Mouse (Mus musculus): ENCODE data around the gene Ttll8. TPM values are rescaled to one million over a fixed set of nuclear protein-coding genes. Genes with fewer than 3 reads are reported as not detected.

Ttll8 gene
- polyA plus RNA-seq, 1 experiment from 2014 or later, result not detected

- H3K4me1 ChIP-seq (replicated peaks), result peaks cover 25% of the 10 kb centered on the region
These were observed 90.5 kb downstream of the Ttll8 start for GRCm38 (mm10) chr15:88863695-88864231.

GRCm38 (mm10) chr15:88862881-88863694, 91.1 kb downstream of the Ttll8 start:
- WGBS, result under 1% methylated on average over 98 of the region's 98 CpGs
- Histone ChIP-seq H3K9ac (replicated peaks) (peak overlapping the region; percentile 91), H3K27me3 (no peaks in the 10 kb centered on the region), H3K4me2 (replicated peaks) (peak overlapping the region; percentile 85), H3K36me3 (peaks cover 32% of the 10 kb centered on the region), H3K4me1 (replicated peaks) (peaks cover 25% of the 10 kb centered on the region), H3K9me3 (no peaks in the 10 kb centered on the region), H3K27ac (peak overlapping the region; percentile 98), H3K4me3 (replicated peaks) (peak overlapping the region; percentile 86)
- peak; percentile 1 for ATAC-seq

More at GRCm38 (mm10) chr15:88863695-88864231, 90.5 kb downstream of the Ttll8 start:
- no peaks in the 10 kb centered on the region for H3K27me3 ChIP-seq
- WGBS, result under 1% methylated on average over 36 of the region's 39 CpGs
- H3K4me3 ChIP-seq (replicated peaks), result peak overlapping the region; percentile 86
- H3K9me3 ChIP-seq, result no peaks in the 10 kb centered on the region
- H3K36me3 ChIP-seq, result peaks cover 35% of the 10 kb centered on the region
- H3K4me2 ChIP-seq (replicated peaks), result peak overlapping the region; percentile 85
- peak overlapping the region; percentile 91 for H3K9ac ChIP-seq (replicated peaks)
- peak; percentile 70 for ATAC-seq
- peak overlapping the region; percentile 98 for H3K27ac ChIP-seq

- ATAC-seq, result peak; percentile 85
- H3K4me1 ChIP-seq (replicated peaks), result peaks cover 25% of the 10 kb centered on the region
- H3K4me3 ChIP-seq (replicated peaks), result peak within 1 kb of the TSS; percentile 86
- under 1% methylated on average over 107 of the region's 107 CpGs for WGBS
- peaks cover 28% of the 10 kb centered on the region for H3K36me3 ChIP-seq
- no peaks in the 10 kb centered on the region for H3K9me3 ChIP-seq
- H3K27ac ChIP-seq, result peak within 1 kb of the TSS; percentile 98
- H3K4me2 ChIP-seq (replicated peaks), result peak within 1 kb of the TSS; percentile 85
- peak within 1 kb of the TSS; percentile 91 for H3K9ac ChIP-seq (replicated peaks)
- H3K27me3 ChIP-seq, result no peaks in the 10 kb centered on the region
These were observed 92.2 kb downstream of the Ttll8 start, which contains the start of gene Pim3 for GRCm38 (mm10) chr15:88861772-88862622. Pim3 (plus strand) TSS chr15:88862186.

- peaks cover 22% of the 10 kb centered on the region for H3K4me1 ChIP-seq (replicated peaks)
- H3K27me3 ChIP-seq, result no peaks in the 10 kb centered on the region
- no peak for ATAC-seq
- H3K9ac ChIP-seq (replicated peaks), result no peak overlapping the region
- H3K27ac ChIP-seq, result no peak overlapping the region
- 94% methylated on average over 3 of the region's 3 CpGs for WGBS
- H3K4me3 ChIP-seq (replicated peaks), result no peak overlapping the region
- H3K9me3 ChIP-seq, result no peaks in the 10 kb centered on the region
- peaks cover 16% of the 10 kb centered on the region for H3K36me3 ChIP-seq
- no peak overlapping the region for H3K4me2 ChIP-seq (replicated peaks)
These were observed 93.4 kb downstream of the Ttll8 start for GRCm38 (mm10) chr15:88860781-88861180.

GRCm38 (mm10) chr15:88859206-88859970, 94.8 kb downstream of the Ttll8 start:
- no peak overlapping the region for H3K27ac ChIP-seq
- H3K9me3 ChIP-seq, result no peaks in the 10 kb centered on the region
- H3K36me3 ChIP-seq, result peaks cover 2% of the 10 kb centered on the region
- H3K4me1 ChIP-seq (replicated peaks), result peaks cover 16% of the 10 kb centered on the region
- no peak overlapping the region for H3K4me2 ChIP-seq (replicated peaks)
- no peak overlapping the region for H3K9ac ChIP-seq (replicated peaks)
- WGBS, result 69% methylated on average over 8 of the region's 8 CpGs
- no peak overlapping the region for H3K4me3 ChIP-seq (replicated peaks)
- ATAC-seq, result no peak
- no peaks in the 10 kb centered on the region for H3K27me3 ChIP-seq

GRCm38 (mm10) chr15:88858707-88859106, 95.5 kb downstream of the Ttll8 start:
- WGBS, result 74% methylated on average over 2 of the region's 2 CpGs
- ATAC-seq, result no peak
- Histone ChIP-seq H3K27me3 (no peaks in the 10 kb centered on the region), H3K4me1 (replicated peaks) (peaks cover 13% of the 10 kb centered on the region), H3K9me3 (no peaks in the 10 kb centered on the region), H3K4me2 (replicated peaks) (no peak overlapping the region), H3K36me3 (no peaks in the 10 kb centered on the region), H3K27ac (no peak overlapping the region), H3K4me3 (replicated peaks) (no peak overlapping the region), H3K9ac (replicated peaks) (no peak overlapping the region)

GRCm38 (mm10) chr15:88858141-88858541, 96.1 kb downstream of the Ttll8 start:
- Histone ChIP-seq H3K9me3 (no peaks in the 10 kb centered on the region), H3K27me3 (no peaks in the 10 kb centered on the region), H3K4me3 (replicated peaks) (no peak overlapping the region), H3K4me1 (replicated peaks) (peaks cover 13% of the 10 kb centered on the region), H3K4me2 (replicated peaks) (no peak overlapping the region), H3K36me3 (no peaks in the 10 kb centered on the region), H3K27ac (no peak overlapping the region), H3K9ac (replicated peaks) (no peak overlapping the region)
- 88% methylated on average over 3 of the region's 3 CpGs for WGBS
- ATAC-seq, result no peak

- no peak for ATAC-seq
- Histone ChIP-seq H3K4me2 (replicated peaks) (no peak overlapping the region), H3K9me3 (no peaks in the 10 kb centered on the region), H3K9ac (replicated peaks) (no peak overlapping the region), H3K36me3 (no peaks in the 10 kb centered on the region), H3K4me1 (replicated peaks) (peaks cover 13% of the 10 kb centered on the region), H3K27me3 (no peaks in the 10 kb centered on the region), H3K4me3 (replicated peaks) (no peak overlapping the region), H3K27ac (no peak overlapping the region)
- WGBS, result 92% methylated on average over 7 of the region's 7 CpGs
These were observed 96.9 kb downstream of the Ttll8 start for GRCm38 (mm10) chr15:88857361-88857760.

- Histone ChIP-seq H3K4me3 (replicated peaks) (no peak overlapping the region), H3K36me3 (no peaks in the 10 kb centered on the region), H3K4me1 (replicated peaks) (peaks cover 12% of the 10 kb centered on the region), H3K27ac (no peak overlapping the region), H3K9me3 (no peaks in the 10 kb centered on the region), H3K9ac (replicated peaks) (no peak overlapping the region), H3K27me3 (no peaks in the 10 kb centered on the region), H3K4me2 (replicated peaks) (no peak overlapping the region)
- ATAC-seq, result no peak
- WGBS, result 82% methylated on average over 5 of the region's 5 CpGs
These were observed 97.6 kb downstream of the Ttll8 start for GRCm38 (mm10) chr15:88856613-88857012.

- whole genome bisulfite sequencing, result 73% methylated on average over 6 of the region's 6 CpGs
These were observed 98.3 kb downstream of the Ttll8 start for GRCm38 (mm10) chr15:88855896-88856417.

More at GRCm38 (mm10) chr15:88855896-88856417, 98.3 kb downstream of the Ttll8 start:
- H3K9ac ChIP-seq (replicated peaks), result no peak overlapping the region
- H3K4me2 ChIP-seq (replicated peaks), result no peak overlapping the region
- no peak for ATAC-seq
- no peaks in the 10 kb centered on the region for H3K36me3 ChIP-seq
- H3K9me3 ChIP-seq, result no peaks in the 10 kb centered on the region
- no peak overlapping the region for H3K4me3 ChIP-seq (replicated peaks)
- peaks cover 8% of the 10 kb centered on the region; the same call in 1 of the 2 replicates for H3K4me1 ChIP-seq (replicated peaks)
- H3K27ac ChIP-seq, result no peak overlapping the region
- no peaks in the 10 kb centered on the region for H3K27me3 ChIP-seq
